Mouse (Mus musculus) CH12.LX (cell line): Measurements from ENCODE around the gene Tnfrsf1a.

Experiments used
- KAT2A ChIP-seq: IDR thresholded peaks from 2 replicates; pipeline ENCODE4 v1.6.1; 2012; ENCODE audit warnings: low read length, improper control_type of control experiment, inconsistent platforms; ENCODE audit not compliant: insufficient replicate concordance
- ZC3H11A ChIP-seq: IDR thresholded peaks from 2 replicates; pipeline ENCODE4 v1.6.1; 2012; ENCODE audit warnings: low read depth, mild to moderate bottlenecking, inconsistent platforms, low read length, improper control_type of control experiment
- ZMIZ1 ChIP-seq: IDR thresholded peaks from 2 replicates; pipeline ENCODE4 v1.6.1; 2012; ENCODE audit warnings: low read depth, mild to moderate bottlenecking, inconsistent platforms, low read length, improper control_type of control experiment

DNA sequence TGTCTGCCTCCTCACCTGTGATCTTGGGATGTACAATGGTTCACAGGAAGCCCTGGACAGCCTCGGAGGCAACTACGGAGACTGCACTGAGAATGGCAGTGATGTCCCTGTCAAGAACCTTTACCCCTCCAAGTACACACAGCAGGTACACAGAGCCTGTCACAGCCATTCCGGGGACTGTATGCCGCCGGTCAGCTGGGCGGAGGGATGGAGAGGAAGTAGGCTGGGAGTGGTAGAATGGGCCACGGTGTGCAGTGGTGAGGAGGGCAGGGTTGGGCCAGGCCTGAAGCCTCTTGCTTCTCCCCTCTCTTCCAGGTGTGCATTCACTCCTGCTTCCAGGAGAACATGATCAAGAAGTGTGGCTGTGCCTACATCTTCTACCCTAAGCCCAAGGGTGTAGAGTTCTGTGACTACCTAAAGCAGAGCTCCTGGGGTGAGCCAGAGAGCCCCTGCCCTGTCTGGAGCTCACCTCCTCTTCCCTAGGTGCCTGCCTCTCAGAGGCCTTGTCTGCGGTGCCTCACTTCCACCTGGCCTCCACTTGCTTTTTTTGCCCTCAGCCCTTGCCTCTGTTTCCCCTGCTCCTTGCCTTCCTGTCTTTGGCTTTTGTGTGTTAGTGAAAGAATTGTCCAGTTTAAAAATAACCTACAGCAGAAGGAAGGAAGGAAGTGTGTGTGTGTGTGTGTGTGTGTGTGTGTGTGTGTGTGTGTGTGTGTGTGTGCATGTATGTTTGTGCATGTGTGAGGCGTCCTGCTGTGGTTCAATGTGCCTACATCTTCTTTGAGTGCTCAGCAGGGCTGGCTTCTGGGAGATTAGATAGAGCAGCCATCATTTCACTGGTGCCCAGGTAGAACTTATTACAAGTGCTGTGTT is 10.1 kb upstream of the Tnfrsf1a start:
- TF ChIP-seq ZMIZ1, result no peak
- TF ChIP-seq ZC3H11A, result no peak
- no peak for TF ChIP-seq KAT2A
